Mouse (Mus musculus) forebrain, embryonic 15.5 days (tissue): ENCODE data around the gene Rab12. TPM values are rescaled to one million over a fixed set of nuclear protein-coding genes. Genes with fewer than 3 reads are reported as not detected.

Source experiments
- polyA plus RNA-seq: library from polyadenylated mRNA; unstranded; fragments of >200 nt; fragmentation: Nextera tagmentation; extraction: Ambion mirVana; gene quantifications from 2 replicates; pipeline ENCODE4 v1.2.1, GENCODE M21; 2015

The Rab12 gene
- polyA plus RNA-seq, 1 experiment from 2014 or later, result 77.0 TPM

Other genes with a start within 250 kb of the Rab12 start
- 33.5 and 35.5 TPM in 2 replicates for gene Mtcl1, start 70.0 kb downstream of the Rab12 start, polyA plus RNA-seq
- not detected in 2 replicates for gene Themis3, start 74.9 kb upstream of the Rab12 start, polyA plus RNA-seq